Mouse (Mus musculus): ENCODE measurements around the gene Olfr52.
"Not testable (repeated sequence)": the region's sequence is repeated elsewhere in the genome, so short reads cannot be mapped to it uniquely, and the experiment has no call there.

Gene Olfr52

DNA sequence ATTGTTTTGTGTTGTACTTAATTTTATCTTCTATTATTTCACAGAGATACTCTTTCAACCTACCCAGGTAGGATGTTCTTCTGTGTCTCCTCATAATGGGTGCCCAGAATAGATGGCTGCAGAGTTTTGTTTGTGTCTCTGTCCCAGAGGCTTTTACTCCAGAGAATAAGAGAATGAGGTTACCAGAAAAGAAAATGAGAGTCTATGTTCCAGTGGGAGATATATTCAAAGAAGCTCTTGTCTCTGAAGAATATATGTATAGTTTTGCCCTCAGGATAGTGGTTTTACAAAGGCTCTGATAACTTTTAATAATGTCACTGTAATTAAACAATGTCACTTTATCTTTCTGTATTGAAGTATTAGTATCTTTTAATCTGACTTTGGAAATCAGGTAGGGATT, at the start of gene Olfr52:
TSS of gene Olfr52 (minus strand) at position 101 of the 400 bp plus-strand sequence.
- DNase-seq = no peak

DNA sequence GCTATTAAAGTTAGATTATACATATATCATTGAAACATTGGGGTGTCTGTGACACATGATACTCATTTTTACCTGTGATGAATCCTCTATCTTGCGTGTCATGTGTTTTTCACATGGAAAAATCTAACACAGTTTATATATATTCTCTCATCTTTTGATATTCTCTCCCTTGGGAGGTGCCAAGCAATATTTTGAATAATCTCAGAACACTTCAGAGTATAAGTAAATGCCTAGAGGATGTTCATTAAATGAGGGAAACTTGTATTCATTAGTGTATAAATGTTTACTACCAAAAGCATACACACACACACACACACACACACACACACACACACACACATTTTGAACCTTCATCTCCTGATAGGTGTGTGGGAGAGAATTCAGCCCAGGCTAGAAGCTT, 45.8 kb upstream of the Olfr52 start, which contains the start of gene Olfr1047:
TSS of gene Olfr1047 (minus strand) at position 101 of the 400 bp plus-strand sequence.
- DNase-seq = no peak

DNA sequence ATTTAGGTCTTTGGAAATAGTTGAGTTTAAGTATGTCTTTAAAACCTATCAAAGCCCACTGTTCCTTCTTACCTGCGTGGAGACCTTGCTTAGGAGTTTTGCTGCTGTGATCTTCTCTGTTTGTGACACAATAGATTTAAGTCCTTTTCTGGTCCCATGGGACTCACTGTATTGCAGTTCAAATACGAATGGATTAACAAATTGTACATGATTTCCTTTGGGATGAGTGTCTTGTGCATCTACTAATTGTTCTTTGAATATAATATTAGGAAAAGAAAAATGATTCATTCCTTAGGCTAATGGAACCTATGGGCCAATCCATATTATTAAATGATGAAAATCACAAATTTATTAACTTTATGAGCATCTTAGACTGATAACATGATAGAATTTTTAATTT, 33.7 kb upstream of the Olfr52 start, which contains the start of gene Olfr1046:
TSS of gene Olfr1046 (minus strand) at position 101 of the 400 bp plus-strand sequence.
- DNase-seq = no peak

DNA sequence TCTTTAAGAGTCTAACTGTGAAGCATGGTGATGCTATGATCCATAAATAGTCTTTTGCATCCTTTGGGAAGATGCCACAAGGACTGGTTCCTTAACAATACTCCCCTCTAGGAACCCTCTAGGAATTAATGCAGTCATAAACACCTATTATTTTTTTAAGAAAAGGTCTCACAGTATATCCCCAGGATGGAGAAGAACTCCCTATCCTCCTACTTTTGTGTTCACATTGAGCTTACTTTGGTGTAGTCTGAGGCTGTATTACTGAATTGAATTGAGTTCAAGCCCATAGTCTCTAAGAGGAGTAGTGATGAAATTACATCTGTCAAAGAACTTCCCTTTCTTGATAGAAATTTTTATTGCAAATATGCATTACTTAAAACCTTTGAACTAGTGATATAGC, 17.4 kb upstream of the Olfr52 start, which contains the start of gene Olfr1045:
TSS of gene Olfr1045 (minus strand) at position 101 of the 400 bp plus-strand sequence.
- DNase-seq = no peak

DNA sequence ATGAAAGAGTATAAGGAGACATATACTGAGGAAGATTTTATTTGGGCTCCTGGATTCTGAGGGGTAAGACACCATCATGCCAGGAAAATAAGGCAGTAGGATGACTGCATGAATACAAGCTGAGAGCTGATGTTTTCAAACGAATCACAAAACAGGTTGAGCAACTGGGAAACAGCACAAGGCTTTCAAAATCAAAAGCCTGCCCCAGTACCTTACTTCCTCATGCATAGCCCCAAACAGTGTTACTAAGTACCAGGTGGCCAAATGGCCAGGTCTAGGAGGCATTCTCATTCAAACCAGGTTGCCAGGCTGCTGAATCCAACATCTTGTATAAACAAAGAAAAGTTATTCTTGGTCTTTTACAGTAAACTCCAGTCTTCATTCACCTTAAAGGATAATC, 10.4 kb upstream of the Olfr52 start:
- DNase-seq = no peak

DNA sequence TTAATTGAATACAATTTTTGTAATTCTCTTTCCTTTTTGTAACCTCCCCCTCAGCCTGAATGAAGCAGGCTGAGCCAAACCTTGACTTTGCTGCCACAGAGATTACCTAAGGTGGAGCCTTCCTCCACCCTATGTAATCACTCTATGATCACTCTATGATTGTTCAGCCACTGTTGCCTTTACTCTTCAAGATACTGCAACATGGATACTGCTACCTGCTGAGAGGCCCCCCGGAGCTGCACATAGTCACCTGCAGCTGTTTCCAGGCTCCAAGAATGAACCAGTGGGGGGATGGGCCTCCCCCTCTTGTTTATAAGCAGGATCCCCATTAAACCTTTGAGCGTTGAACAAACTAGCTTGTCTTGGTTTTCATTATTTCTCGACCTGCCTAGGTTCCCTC, 5.5 kb downstream of the Olfr52 start:
- DNase-seq = no peak

DNA sequence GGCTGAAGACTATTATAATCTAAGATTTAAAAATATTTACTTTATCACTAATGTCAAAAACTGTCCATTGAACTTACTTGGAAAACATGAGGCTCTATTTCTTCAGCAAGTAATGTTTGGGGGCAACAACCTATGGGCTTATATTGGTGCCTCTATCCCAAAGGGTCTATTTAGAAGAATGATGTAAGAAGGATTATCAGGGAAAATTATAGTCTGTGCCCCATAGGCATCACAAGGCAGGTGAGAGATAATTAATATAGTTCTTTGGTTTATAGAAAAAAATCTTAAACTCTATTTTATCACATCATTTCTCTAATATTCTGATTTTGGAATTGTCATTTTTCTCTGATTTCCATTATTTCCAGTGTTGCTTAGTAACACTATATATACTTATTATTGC, 7.8 kb downstream of the Olfr52 start, which contains the start of gene Olfr1044:
TSS of gene Olfr1044 (minus strand) at position 101 of the 400 bp plus-strand sequence.
- no peak for DNase-seq

DNA sequence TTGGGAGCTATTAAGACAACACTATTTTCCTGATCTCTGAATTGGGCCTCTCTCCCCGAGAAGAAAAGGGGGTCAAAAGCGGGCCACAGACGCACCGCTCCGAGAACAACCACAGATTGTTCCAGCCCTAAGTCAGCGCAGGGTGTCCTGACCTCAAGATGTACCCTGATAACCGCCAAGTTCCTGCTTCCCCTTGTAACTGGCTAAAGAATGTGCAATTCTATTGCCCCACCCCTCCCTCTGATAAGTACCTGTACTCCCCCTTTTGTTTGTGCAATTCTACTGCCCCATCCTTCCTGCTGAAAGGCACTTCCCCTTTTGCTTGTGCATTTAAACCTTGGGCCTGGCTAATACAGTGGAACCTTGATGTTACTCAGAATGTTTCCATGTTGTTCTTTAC, 10.1 kb downstream of the Olfr52 start:
- not testable (repeated sequence) for DNase-seq

DNA sequence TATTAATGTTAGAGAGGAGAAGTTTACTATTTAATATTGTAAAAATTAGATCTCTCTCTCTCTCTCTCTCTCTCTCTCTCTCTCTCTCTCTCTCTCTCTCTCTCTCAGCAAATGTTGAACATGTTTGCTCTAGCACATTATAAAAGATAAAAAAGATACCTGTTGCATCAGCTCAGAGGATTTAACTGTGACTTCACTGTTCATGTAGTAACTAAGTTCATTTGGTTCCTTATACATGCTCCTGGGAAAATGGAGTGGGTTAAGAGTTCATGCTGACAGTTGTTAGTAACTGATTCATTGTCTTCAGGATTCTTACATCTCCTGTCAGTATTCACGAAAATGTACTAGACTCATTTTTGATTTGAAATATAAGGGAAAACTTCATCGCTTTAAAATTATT, 18.1 kb downstream of the Olfr52 start, which contains the start of gene Olfr1043:
TSS of gene Olfr1043 (minus strand) at position 101 of the 400 bp plus-strand sequence.
- DNase-seq = no peak

DNA sequence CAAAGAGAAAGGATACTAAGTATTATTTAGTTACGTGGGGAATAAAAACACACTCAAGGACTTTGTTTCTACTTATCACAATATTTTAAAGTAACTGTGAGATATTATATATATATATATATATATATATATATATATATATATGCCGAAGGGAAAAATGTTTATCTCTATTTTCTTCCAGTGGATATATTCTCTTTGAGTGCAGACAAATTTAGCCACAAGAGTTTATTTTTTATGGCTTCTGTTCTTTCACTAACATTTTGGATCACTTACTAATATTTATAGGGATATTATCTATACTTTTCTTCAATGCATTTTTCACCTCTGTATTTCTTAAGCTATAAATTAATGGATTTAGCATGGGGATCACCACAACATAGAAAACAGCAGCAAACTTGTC, 23.7 kb downstream of the Olfr52 start, which contains the start of gene Olfr1042:
TSS of gene Olfr1042 (minus strand) at position 101 of the 400 bp plus-strand sequence.
- no peak for DNase-seq

DNA sequence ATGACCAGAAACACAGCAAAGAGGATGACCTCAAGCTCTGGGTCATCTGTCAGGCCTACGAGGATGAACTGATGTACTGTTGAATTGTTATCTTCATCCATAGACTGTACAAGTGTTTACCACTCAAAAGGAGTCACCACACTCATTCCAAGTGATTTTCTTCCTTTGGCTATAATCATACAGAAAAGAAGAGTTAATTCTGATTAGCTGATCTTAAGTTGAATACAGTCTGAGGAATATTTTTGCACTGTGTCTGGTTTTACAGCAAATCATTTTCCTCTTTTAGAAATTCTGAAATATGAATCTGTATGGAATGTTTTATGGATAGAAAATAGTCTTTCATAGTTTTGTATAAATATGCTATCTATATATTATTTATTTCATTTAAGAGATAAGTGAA, 38.9 kb downstream of the Olfr52 start, which contains the start of gene Olfr1040:
TSS of gene Olfr1040 (minus strand) at position 101 of the 400 bp plus-strand sequence.
- no peak for DNase-seq

DNA sequence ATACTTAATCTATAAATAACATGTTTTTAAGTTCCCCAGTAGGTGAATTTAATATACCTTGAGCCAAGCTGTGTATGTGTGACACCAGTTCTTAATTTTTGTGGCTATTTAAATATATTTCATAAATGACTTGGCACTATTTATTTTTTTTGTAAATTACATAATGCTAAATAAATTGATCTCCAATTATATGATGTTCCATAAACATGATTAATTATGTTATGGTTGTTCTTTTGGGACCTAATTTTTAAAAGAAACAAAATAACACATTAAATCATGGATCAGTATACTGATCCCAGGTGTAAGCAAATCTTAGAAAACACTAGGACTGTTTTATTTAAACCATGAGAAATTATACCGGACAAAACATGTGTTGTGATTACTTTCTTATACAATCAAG, 49.7 kb downstream of the Olfr52 start, which contains the start of gene Olfr1039:
TSS of gene Olfr1039 (minus strand) at position 101 of the 400 bp plus-strand sequence.
- no peak for DNase-seq
